Mouse (Mus musculus) lung, postnatal 14 days (tissue): ENCODE results near the gene Mpi.

ENCODE experiments used
- DNase-seq: peaks from one replicate; pipeline ENCODE4 v3.0.0; 2021

Gene Mpi

DNA sequence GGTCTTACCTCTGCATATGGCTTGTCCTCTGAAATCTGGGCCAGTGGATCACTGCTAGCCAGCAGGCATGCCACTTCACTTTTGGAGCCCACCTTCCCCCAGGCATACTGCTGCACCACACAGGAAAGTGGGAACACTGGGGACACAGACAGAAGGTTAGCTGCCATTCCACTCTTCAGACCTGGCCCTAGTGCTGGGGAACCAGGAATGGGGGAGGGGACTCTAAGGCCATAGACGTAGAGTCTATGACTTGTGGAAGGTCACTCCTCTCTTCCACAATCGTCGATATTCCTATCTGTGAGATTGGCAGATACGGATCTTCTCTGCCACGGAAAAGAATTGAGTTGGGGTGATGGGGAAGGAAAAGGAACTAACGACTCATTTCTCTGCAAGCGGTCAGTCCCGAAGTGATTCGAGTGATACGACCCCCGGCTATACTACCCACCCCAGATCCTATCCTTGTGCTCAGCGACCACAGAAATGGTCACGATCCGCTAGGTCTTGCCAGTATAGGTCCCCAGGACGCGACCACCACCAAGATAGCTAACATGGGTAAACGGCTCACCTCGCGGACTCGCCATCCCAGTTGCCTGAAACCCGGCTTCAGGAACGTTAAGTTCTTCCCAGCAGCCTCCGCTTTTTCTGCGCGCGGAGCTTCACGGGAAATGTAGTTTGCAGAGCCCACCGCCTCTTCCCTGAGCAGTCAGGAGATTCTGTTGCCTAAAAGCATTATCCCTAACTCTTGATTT, at the start of gene Mpi:
Mpi (minus strand) TSS at position 625 of the 749 bp plus-strand sequence.
- DNase-seq: peak; percentile 69

DNA sequence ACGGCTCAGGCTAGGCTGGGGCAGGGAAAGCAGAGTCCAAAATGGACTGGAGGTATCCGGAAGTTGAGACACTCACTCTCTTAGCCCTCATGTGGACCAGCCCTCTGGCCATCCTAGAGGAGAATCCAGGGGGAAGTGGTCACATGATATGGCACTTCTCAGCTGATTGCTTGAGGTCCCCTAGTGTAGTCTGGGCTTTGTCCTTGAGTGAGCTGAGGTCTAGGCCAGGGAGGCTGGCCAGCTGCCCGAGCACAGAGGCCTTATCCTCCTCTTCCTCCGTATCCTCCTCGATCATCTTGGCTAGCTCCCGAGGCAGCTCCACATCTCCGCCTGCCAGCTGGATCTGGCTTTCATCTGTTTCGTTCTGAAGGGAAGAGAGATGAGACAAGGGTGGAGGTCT, 49.5 kb upstream of the Mpi start:
- no peak for DNase-seq

DNA sequence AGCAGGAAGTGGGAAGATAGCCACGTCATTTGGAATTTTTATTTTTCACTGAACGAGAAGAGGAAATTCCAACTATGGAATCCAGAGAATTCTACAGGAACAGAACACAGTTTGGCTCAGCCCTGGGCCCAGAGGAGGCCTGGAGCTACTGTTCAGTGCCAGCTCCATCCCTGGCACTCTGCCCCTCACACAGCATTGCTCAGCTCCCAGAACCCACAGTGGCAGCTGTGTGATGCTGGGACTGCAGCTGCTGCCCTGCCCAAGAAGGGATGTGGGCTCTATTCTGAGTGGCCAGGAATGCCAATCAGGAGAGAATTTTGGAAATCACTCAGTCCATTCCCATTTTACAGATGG, 48.8 kb upstream of the Mpi start:
- DNase-seq: peak; percentile 23

DNA sequence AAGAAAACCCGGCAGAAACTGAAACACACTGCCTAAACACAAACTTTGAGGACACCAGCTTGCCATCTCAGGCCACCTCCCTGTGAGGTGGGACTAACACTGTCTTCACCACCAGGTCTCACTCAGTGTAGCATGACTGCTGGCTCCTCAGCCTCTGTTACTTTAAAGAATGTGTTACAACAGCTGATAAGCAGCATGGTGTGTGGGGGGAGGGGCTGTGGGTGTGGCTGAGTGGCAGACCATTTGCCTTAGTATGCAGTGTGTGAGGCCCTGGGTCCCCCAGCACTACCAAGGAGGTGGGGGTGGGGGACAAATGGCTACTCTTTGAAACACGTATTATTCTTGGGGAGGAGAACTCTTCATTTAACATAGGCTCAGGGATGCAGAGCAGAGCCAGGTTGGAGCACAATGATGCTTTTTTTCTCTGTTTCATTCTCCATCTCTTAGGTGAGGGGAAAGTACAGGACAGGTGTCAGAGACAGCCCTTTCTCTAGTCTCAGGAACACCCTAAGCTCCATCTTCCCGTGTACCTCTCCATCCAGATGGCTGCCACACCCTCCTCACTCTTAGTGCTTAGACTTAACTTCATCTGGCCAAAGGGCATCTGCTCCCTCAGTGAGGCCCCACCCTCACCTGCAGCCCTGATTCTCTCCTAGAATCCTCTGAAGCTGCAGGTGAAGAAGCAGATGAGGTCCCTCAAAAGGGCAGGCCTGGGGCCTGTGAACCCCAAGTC, 48.2 kb upstream of the Mpi start:
- DNase-seq: peak; percentile 46

DNA sequence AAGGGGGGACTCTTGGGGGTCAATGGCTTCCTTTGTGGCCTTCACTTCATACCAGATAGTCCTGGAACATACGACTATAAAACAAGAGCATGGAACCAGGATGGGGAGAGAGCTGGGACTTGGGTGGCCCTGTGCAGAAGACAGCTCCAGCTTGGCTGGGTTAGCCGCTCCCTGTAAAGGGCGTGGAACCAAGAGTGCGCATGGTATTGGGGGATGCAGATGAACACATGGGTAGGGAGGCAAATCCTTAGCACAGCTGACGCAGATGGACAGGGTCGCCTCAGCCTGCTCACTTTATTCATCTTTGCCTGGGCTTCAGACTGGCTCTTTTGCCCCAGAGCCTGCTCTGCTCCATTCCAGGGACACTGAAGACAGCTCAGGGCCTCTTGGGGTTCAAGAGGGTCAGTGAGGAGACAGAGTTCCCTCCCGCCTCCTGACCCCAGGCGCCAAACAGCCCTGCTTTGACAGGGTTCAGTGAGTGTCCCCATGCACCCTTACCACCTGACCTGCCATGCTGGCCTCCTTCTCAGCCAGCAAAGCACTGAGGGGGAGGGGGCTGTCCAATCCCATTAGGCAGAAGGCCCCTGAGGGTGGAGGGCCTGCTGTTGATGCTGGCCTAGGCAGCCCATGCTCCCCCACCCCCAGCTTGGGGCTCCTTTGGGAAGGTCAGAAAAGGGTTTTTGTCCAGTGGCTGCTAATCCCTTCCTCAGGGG, 46.4 kb upstream of the Mpi start:
- DNase-seq: no peak

DNA sequence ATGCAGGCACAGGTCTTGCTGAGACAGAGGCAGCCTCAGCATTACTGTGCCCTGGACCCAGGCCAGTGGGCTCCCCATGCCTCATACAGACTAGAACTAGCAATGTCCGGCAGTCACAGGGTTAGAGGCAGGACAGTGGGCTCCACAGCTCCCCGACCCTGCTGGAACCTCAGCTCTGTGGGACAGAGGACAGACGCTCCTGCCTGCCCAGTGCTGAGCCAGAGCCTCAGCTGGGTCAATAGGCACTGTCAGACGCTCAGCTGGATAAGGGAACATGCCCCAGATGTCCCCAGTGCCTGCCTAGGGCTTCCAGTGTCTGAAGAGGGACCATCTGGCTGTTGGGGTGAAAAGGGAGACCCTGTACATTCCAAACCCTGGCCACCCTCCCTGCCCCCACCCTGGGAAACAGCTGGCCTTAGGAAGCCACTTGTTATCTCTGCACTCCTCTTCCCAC, 45.4 kb upstream of the Mpi start:
- DNase-seq: no peak

DNA sequence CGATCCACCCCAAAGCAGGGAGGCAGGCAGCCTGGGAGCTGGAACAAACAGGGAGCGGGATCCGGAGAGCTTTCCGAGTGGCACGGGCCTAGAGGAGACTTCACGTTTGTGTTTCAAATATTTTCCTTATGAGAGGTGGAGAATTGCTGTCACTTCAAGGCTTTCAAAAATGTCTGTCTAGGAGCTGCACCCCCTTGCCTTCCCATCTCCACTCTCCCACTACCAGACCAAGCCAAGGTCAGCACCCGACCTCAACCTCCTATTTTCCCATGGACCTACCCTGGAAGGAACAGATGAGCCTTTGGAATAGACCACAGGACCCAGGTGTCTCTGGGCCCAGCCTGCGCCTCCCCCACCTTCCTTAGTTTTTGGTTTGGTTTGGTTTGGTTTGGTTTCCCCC, 44.7 kb upstream of the Mpi start:
- DNase-seq: no peak

DNA sequence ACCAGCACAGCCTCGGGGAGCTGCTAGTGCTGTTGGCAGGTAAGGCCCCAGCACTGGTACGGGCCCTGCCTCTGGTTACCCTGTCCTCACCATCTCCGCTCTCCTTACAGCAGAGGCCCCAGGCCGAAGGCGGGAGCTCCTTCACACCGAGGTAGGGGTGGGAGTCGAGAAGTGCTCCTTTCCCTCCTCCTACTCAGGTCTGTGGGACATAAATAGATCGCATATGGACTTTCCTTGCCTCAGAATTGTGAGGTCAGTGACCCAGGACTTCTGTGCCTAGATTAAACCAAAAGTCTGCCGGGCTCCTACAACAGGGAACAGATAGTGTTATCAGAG, 41.6 kb upstream of the Mpi start:
- no peak for DNase-seq

DNA sequence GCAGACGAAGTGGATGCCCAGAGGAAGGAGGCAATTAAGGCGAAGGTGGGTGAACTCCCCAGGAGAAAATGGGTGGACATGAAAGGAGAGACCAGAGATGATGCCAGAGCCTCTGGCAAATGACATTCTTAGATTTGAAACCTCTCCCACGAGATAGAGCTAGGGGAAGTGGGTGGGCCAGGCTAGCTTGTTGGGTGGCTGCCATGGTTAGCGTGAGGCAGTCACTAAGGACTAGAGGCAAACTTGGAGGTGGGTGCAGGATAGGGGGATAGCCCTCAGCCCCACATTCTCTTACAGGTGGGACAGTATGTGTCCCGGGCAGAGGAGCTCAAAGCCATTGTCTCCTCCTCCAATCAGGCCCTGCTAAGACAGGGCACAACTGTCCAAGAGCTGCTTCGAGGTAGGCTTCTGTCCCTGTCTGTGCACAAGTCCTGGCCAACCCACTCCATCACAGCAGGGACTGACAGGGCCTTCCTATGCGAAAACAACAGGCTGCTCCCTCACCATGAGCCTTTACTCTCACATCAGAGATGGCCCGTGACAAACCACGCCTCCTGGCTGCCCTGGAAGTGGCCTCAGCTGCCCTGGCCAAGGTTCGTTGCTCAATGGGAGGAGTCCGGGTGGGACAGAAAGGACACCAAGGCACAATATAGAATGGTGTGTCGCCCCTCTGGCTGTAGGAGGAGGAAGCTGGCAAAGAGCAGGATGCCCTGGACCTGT, 41.1 kb upstream of the Mpi start:
- no peak for DNase-seq

DNA sequence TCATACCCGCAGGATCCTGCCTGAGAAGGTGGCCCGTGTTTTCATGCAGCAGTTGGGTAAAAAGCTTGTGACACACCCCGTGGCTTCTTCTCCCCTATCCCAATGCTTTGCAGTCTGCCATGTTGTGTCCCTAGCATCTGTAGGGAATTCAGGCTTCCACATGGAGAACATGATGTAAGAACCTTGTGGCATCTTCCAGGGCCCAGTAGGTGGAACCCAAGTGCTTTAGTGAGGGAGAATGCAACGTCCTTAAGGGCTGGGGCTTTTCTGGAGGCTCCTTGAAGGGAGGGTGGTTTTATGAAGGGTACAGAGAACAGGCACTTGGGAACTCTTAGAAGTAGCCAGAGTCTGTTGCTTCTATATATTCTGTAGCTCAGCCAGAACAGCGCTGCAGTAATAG, 38.2 kb upstream of the Mpi start:
- no peak for DNase-seq

DNA sequence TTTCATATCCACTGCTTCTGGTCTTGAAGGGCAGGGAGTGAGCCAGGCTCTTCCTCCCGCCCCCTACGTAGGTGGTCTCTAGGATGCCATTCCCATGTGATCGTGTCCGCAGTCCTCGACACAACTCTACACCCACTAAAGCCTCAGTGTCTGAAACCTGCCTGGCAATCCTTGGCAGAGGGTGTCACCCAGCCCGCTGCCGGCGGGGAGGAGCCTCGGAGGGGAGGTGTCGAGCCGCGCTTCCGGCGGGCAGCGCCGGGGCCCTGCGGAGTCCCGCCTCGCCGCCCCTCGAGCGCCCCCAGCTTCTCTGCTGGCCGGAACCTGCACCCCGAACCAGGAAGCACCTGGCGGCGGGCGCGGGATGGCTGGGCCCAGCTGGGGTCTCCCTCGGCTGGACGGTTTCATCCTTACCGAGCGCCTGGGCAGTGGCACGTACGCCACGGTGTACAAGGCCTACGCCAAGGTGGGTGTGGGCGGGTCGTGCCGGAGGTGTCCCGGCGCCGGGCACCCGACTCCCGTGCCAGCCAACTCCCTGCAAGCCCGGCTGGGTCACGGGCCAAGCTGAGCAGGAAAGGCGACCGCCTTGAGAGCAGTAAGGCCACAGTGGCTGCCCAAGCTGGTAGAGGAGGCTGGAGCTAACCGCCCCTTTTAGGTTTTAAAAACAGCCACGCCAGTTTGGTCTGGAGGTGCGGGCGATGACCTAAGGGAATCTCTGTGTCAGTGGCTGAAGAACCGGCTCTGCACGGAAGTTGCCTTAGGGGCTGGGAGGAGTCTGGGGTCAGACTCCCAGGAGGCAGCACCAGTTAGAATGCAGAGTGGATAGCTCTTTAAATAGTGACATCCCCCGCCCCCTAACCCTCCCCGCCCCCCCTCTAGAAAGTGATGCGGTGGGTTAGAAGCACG, 36.9 kb upstream of the Mpi start, which contains the start of gene Ulk3:
Ulk3 (plus strand) TSS at position 229 of the 903 bp plus-strand sequence.
- peak; percentile 85 for DNase-seq

DNA sequence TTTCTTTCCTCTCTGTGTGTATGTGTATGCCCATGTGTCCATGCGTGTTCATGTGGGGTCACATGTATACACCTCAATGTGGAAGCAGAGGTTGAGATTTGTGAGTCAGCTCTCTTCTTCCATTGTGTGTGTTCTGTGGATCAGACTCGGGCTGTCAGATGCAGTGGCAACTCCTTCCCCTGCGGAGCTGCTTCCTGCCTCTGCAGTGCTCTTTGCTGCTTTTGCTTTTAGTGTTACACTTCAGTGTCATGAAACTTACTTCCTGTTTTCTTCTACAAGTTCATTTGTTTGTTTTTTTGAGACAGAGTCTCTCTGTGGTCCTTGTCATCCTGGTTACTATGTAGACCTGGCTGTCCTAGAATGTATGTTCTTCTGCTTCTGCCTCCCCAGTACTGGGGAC, 32.4 kb upstream of the Mpi start:
- DNase-seq: no peak

DNA sequence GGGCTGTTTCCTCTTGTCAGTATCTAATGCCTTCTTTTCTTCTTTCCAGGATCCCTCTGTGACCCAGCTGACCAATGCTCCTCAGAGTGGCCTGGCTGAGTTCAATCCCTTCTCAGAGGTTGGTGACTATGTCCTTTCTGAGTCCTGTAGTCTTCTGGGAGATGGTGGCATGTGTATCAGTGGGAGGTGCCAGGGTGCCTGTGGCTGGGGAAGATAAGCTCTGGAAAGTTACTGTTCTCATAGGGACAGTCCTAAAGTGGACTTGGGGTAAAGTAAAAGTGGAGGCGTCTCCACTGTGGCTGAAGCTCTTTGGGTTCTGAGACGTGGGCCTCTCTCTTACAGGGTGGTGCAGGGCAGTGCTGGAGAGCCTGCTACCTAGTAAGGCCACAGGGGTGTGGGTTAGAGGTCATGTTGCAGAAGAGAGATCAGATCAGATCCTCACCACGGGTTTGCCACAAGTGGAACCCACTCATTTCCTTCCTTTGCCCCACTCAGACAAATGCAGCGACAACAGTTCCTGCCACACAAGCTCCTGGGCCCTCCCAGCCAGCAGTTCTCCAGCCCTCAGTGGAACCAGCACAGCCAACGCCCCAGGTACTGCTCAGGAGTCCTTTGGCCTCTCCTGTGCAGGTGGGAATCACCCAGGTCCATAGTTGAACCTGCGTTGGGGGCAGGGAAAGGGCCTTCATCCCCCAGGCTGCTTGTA, 24.7 kb upstream of the Mpi start:
- DNase-seq: no peak

DNA sequence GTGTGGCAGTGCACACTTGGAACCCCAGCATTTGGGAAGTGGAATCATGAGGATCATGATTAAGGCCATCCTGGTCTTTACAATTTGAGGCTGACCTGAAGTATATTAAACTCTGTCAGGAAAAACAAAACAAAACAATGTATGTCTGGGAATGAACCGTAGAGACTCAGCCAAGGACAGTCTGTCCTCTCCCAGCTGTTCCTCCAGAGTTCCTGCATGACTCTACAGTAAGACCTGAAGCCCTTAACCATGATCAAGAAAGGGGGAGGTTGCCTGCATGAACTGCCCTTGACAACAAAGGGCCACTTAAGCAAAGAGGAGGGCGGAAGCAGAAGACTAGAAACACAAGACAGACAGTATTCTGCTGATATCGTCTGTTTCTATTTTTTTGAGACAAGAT, 23.0 kb upstream of the Mpi start:
- no peak for DNase-seq

DNA sequence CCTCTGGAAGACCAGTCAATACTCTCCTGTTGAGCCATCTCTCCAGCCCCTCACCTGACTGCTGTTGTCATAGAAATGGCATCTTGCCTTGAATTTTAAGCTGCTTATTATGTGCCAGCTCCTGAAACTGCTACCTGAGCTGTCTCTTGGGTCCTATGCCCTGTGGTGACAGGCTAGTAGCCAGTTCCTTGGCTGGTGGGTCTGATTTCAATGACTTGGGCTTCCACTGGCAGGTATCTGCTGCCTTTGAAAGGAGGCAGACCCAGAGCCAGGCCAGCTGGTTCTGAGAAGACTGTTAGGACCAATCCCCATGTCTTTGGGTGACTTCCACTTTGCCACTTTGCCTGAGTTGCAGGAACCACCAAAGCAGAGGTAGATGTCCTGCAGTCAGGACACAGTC, 21.8 kb upstream of the Mpi start:
- no peak for DNase-seq

DNA sequence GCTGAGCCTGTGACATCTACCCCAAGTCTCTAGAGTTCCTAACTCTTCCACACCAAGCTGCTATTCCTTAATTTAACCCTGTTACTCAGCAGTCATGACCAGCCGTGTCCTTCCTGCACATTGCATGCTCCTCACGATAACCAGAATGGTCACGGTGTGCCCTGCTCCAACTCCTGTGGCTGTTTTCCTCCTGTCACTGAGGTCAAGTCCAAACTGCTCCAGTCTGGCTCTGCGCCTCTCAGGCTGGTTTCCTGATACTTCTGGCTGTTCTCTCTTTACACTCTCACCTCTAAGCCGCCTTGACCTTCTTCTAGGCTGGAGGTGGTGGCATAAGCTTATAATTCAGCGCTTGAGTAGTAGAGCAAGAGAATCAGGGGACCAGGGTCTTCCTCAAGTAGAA, 15.9 kb upstream of the Mpi start:
- no peak for DNase-seq

DNA sequence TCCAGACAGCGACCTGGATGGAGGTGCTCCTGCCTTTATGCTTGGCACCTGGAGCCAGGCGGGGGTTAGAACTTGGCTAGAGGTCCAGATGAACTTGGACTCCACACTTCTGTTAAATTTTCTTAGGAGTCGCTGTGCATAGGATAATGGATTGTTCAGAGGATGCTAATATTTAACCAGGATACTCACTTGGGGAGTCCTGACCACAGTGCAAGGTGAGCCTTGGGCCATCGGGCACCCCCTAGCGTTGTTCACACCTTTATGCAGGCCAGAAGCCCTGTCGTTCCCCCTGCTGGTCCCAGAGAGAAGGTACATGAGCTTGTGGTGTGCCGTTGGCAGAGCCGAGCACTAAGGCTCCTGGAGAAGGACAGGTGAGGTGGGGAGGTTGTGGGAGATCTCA, 14.3 kb upstream of the Mpi start:
- no peak for DNase-seq

DNA sequence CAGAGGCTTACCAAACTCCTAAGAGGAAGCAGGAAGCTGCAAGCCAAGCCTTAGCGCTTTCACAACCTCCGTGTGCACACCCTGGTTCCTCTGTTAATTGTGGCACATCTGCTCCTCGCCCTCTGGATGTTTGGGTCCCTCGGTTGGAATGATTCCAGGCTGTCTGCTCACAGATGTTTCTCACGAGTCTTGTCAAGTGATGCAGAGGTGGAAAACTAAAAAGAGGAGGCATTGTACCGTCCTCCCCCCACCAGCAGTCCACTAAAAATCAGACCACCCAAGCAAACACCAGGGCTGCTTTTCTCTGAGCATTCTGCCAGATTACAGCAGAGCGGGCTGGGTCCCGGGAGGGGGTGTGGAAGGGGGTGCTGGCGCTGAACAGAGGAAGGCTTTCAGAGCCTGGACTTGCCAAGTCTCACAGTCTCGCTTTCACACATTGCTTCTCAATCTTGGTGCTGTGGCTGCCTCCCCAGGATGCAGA, 13.2 kb upstream of the Mpi start:
- DNase-seq: peak; percentile 27

DNA sequence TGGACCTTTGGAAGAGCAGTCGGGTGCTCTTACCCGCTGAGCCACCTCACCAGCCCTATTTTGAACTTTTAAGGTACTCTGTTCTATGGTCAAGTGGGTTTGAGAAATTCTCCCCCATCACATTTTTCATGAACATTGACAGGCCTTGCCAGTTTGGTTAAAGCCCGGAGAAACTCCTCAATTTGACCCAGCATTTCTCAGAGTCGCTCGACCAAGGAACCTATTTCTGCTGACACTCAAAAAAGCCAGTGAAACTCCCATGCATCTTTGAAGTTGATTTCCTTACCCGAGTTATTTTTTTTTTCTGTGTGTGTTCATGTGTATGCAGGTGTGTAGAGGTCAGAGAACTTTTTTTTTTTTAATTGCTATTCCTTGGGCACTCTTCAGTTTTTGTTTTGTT, 12.0 kb upstream of the Mpi start:
- no peak for DNase-seq

DNA sequence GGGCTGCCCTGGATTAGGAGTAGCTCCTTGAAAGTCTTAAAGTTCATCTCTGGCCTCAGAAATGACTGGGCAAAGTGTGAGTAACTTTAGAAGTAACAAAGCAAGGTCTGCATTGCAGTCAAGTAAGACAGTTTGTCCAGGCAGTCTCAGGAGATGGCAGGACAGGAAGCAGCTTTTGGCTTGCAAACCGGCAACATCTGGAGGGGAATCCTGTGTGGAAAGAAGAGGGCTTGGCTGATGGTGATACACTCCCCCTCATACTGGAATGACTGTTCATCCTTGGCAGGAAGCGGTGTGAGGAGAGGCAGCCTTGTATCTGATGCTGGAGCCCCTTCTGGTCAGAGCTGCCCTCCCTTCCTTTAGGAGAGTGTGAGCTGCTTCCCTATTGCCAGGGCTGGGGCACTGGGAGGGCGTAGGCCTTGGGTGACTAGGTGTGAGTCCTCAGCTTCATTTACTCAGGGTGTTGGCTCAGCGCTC, 10.4 kb upstream of the Mpi start:
- peak; percentile 26 for DNase-seq

DNA sequence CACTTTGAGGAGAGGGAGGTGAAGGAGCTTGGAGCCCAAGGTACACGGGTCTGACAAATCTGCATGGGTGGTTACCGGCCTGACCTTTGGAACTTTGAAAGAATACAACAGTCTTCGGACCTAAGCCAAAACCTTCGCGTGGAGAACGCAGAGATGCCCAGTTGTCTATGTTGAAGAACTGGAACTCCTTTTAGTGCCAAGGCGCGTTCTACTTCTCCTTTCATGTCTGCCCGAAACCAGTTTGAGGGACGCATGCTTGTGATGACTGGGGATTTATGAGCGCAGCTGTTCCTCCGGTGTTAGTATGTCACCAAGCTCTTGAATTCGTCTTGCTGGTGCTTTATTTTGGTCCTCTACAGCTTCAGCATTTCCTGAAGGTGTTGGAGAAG, 9.1 kb upstream of the Mpi start:
- DNase-seq: peak; percentile 22
